Mouse (Mus musculus) limb, embryonic 15.5 days (tissue): ENCODE measurements at regions not wholly inside any gene's neighbourhood (a gene's known extent, or its start where the extent isn't known, plus 50 kb on each side); places are given as distances from the start of the nearest gene placed in this dataset.

Experiments used
- ATAC-seq: fragments of 200-750 bp; cut with Nextera tagmentation; 2 replicates; pipeline ENCODE4 v1.8.0; 2017; ENCODE audit warnings: low read depth, moderate TSS enrichment; ENCODE audit not compliant: insufficient number of reproducible peaks, low FRiP score, low TSS enrichment
- H3K27ac ChIP-seq: fragments of 300-500 bp; sonication (generic); 2 replicates; pipeline ENCODE4 v1.5.1; 2015; ENCODE audit warnings: moderate library complexity, mild to moderate bottlenecking, inconsistent platforms
- H3K27me3 ChIP-seq: fragments of 300-500 bp; sonication (generic); 2 replicates; pipeline ENCODE4 v1.6.1; 2015; ENCODE audit warnings: inconsistent platforms
- H3K36me3 ChIP-seq: fragments of 300-500 bp; sonication (generic); 2 replicates; pipeline ENCODE4 v1.6.1; 2015; ENCODE audit warnings: inconsistent platforms
- H3K4me1 ChIP-seq: fragments of 300-500 bp; sonication (generic); 2 replicates; pipeline ENCODE4 v1.6.1; 2015; ENCODE audit warnings: inconsistent platforms
- H3K4me2 ChIP-seq: fragments of 300-500 bp; sonication (generic); 2 replicates; pipeline ENCODE4 v1.6.1; 2015; ENCODE audit warnings: mild to moderate bottlenecking, inconsistent platforms
- H3K4me3 ChIP-seq: fragments of 300-500 bp; sonication (generic); 2 replicates; pipeline ENCODE4 v1.5.1; 2015; ENCODE audit warnings: mild to moderate bottlenecking, inconsistent platforms
- H3K9ac ChIP-seq: fragments of 300-500 bp; sonication (generic); 2 replicates; pipeline ENCODE4 v1.6.1; 2015; ENCODE audit warnings: inconsistent platforms
- H3K9me3 ChIP-seq: fragments of 300-500 bp; sonication (generic); 2 replicates; pipeline ENCODE4 v1.6.1; 2016; ENCODE audit warnings: inconsistent platforms
- WGBS: fragments of 180-500 bp; shearing (Covaris S2); methylation state at CpG from one replicate; pipeline ENCODE4 v1.1.7; 2015; 5-methylcytosine and 5-hydroxymethylcytosine counted together

- no peak overlapping the region for H3K4me3 ChIP-seq
- WGBS = 88% methylated on average over 10 of the region's 10 CpGs
- H3K4me1 ChIP-seq = 0 out of 2 replicates have a peak, but pooled peaks cover 2% of the 10 kb centered on the region
- no peaks in the 10 kb centered on the region for H3K27me3 ChIP-seq
- no peak for ATAC-seq
- no peak overlapping the region for H3K9ac ChIP-seq
- no peak overlapping the region for H3K27ac ChIP-seq
- H3K9me3 ChIP-seq = no peaks in the 10 kb centered on the region
- H3K4me2 ChIP-seq = no peak overlapping the region
- H3K36me3 ChIP-seq = no peaks in the 10 kb centered on the region
Measured at GRCm38 (mm10) chr4:153742241-153742640, 214.8 kb upstream of the A430005L14Rik start.

DNA sequence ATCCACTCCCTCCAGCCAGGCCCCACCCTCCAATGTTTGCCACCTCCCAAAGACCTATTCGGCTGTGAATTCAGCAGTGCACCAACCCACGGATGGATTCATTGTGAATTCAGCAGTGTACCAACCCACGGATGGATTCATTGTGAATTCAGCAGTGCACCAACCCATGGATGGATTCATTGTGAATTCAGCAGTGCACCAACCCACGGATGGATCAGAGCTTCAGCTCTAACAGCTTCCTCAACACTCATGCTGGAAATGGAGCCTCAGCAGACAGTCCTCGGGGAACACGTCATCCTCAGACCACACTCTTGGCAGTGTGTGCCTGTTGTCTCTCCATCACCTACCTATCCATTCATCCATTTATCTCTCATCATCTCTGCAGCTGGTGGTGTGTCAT is 204.2 kb upstream of the A430005L14Rik start:
- Histone ChIP-seq H3K9ac (no peak overlapping the region), H3K4me3 (no peak overlapping the region), H3K9me3 (no peaks in the 10 kb centered on the region), H3K4me2 (no peak overlapping the region), H3K27ac (no peak overlapping the region), H3K4me1 (no peaks in the 10 kb centered on the region), H3K36me3 (no peaks in the 10 kb centered on the region), H3K27me3 (no peaks in the 10 kb centered on the region)
- 77% methylated on average over 6 of the region's 6 CpGs for WGBS
- ATAC-seq = no peak

DNA sequence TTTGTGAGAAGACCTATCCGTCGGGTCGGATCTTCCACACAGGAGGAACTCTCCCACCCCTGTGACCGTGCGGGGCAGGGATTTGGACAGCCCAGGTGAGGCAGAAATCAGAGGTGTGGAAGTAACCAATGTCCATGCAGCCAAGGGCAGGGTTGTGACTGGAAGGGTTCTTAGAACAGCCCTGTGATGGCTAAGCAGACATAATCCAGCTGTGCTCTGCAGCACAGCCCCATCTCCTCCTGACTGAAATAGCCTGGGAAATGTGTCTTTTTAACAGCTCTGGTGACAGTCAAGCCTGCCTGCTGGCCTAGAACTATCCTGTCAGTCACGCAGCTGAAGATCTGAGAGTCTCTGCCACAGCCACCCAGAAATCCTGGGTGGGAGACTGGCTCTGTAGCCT is 198.7 kb upstream of the A430005L14Rik start:
- Histone ChIP-seq H3K4me1 (no peaks in the 10 kb centered on the region), H3K4me3 (no peak overlapping the region), H3K9me3 (no peaks in the 10 kb centered on the region), H3K36me3 (no peaks in the 10 kb centered on the region), H3K4me2 (no peak overlapping the region), H3K27me3 (no peaks in the 10 kb centered on the region), H3K27ac (no peak overlapping the region), H3K9ac (no peak overlapping the region)
- WGBS = 86% methylated on average over 6 of the region's 6 CpGs
- 0 out of 2 replicates have a peak, but pooled peaks have one; percentile 14 for ATAC-seq

GRCm38 (mm10) chr4:153758781-153759180 is 198.3 kb upstream of the A430005L14Rik start:
- Histone ChIP-seq H3K27ac (no peak overlapping the region), H3K27me3 (no peaks in the 10 kb centered on the region), H3K36me3 (no peaks in the 10 kb centered on the region), H3K9ac (no peak overlapping the region), H3K4me2 (no peak overlapping the region), H3K9me3 (no peaks in the 10 kb centered on the region), H3K4me1 (no peaks in the 10 kb centered on the region), H3K4me3 (no peak overlapping the region)
- ATAC-seq = no peak
- WGBS = 59% methylated on average over 8 of the region's 8 CpGs

GRCm38 (mm10) chr4:153760934-153761333 is 196.1 kb upstream of the A430005L14Rik start:
- H3K27ac ChIP-seq = no peak overlapping the region
- no peaks in the 10 kb centered on the region for H3K36me3 ChIP-seq
- no peaks in the 10 kb centered on the region for H3K27me3 ChIP-seq
- H3K9ac ChIP-seq = no peak overlapping the region
- no peak for ATAC-seq
- H3K4me1 ChIP-seq = no peaks in the 10 kb centered on the region
- WGBS = 88% methylated on average over 4 of the region's 4 CpGs
- H3K4me2 ChIP-seq = no peak overlapping the region
- H3K9me3 ChIP-seq = no peaks in the 10 kb centered on the region
- no peak overlapping the region for H3K4me3 ChIP-seq

DNA sequence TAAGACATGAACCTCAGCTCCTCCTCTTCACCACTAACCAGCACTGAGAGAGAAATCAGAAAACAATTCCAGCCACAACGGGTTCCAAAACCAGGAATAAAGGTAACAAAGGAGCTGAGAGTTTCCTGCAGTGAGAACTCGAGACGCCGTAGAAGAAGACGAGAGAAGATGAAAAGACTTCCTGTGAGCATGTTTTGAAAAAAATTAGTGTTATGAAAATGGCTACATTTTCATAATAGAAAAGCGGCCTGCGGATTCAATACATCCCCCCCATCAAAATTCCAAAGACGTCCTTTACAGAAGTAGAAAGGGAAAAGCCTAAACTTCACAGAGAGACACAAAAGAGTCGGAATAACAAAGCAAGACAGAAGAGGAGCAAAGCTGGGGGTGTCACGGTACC is 193.6 kb upstream of the A430005L14Rik start:
- Histone ChIP-seq H3K4me3 (no peak overlapping the region), H3K4me2 (no peak overlapping the region), H3K36me3 (no peaks in the 10 kb centered on the region), H3K4me1 (no peaks in the 10 kb centered on the region), H3K27ac (no peak overlapping the region), H3K9ac (no peak overlapping the region), H3K27me3 (no peaks in the 10 kb centered on the region), H3K9me3 (no peaks in the 10 kb centered on the region)
- no peak for ATAC-seq
- 78% methylated on average over 10 of the region's 10 CpGs for whole genome bisulfite sequencing

DNA sequence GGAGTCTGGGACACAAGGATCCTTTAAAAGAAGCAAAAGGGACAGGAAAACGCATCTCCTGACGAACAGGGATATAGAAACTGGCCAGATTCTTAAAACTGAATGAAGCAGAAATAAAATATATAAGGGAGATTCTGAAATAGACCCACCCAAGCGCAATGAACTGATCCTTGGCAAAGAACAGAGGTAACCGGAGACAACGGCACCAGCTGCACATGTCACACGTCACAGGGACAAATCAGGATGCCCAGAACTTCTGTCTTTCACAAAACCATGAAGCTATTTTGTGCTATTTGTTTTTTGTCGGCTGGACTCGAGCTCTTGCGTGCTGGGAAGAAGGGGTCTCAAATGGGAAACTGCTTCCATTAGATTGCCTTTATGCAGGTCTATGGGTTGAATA is 189.3 kb upstream of the A430005L14Rik start:
- Histone ChIP-seq H3K27me3 (no peaks in the 10 kb centered on the region), H3K27ac (no peak overlapping the region), H3K4me2 (no peak overlapping the region), H3K36me3 (no peaks in the 10 kb centered on the region), H3K4me1 (no peaks in the 10 kb centered on the region), H3K9me3 (no peaks in the 10 kb centered on the region), H3K9ac (no peak overlapping the region), H3K4me3 (no peak overlapping the region)
- no peak for ATAC-seq
- WGBS = 78% methylated on average over 9 of the region's 9 CpGs

DNA sequence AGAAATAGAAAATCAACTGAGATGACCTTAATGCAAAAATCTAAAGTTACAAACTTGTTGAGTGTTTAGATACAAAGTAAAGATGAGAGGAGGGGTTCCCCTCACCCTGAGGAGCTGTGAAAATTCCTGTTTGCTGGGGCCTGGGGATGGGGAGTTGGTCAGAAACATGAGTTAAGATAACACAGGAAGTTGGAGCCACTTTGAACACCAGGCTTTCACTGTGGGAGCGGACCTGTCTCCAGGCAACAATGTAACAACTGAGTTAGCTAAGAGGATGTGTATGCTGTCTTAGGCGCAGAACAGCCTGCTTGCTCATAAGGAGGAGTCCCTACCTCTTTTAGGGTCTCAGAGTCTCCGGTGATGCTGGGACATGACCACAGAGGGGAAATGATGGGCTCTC is 188.7 kb upstream of the A430005L14Rik start:
- H3K27me3 ChIP-seq = no peaks in the 10 kb centered on the region
- no peak overlapping the region for H3K4me2 ChIP-seq
- H3K36me3 ChIP-seq = no peaks in the 10 kb centered on the region
- no peak for ATAC-seq
- WGBS = 68% methylated on average over 3 of the region's 3 CpGs
- no peak overlapping the region for H3K9ac ChIP-seq
- no peak overlapping the region for H3K27ac ChIP-seq
- no peak overlapping the region for H3K4me3 ChIP-seq
- H3K9me3 ChIP-seq = no peaks in the 10 kb centered on the region
- H3K4me1 ChIP-seq = no peaks in the 10 kb centered on the region

DNA sequence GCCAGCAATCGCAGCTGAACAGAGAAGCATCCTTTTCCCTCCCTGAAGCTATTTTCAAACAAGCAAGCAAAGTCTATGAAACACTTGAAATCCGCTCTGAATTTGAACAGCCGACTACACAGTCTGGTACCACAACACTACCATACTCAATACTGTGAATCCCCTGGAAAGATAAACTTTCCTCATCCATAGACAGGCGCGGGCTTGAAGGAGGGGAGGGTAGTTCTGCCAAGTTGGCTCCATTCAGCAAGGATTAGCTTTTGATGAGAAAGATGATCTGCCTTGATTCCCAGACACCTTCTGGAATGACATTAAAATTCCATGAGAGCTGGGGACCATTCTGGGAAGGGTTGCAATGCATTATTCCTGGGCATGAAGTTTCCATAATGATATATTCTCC is 186.4 kb upstream of the A430005L14Rik start:
- Histone ChIP-seq H3K4me3 (no peak overlapping the region), H3K9ac (no peak overlapping the region), H3K4me1 (no peaks in the 10 kb centered on the region), H3K4me2 (no peak overlapping the region), H3K9me3 (no peaks in the 10 kb centered on the region), H3K27ac (no peak overlapping the region), H3K36me3 (no peaks in the 10 kb centered on the region), H3K27me3 (no peaks in the 10 kb centered on the region)
- 74% methylated on average over 5 of the region's 5 CpGs for WGBS
- ATAC-seq = no peak

- Histone ChIP-seq H3K4me2 (no peak overlapping the region), H3K27ac (no peak overlapping the region), H3K4me3 (no peak overlapping the region), H3K9me3 (no peaks in the 10 kb centered on the region), H3K4me1 (no peaks in the 10 kb centered on the region), H3K36me3 (no peaks in the 10 kb centered on the region), H3K9ac (no peak overlapping the region), H3K27me3 (no peaks in the 10 kb centered on the region)
- ATAC-seq = no peak
- 68% methylated on average over 2 of the region's 2 CpGs for WGBS
Measured at GRCm38 (mm10) chr4:153780501-153780900, 176.5 kb upstream of the A430005L14Rik start.

- Histone ChIP-seq H3K9ac (no peak overlapping the region), H3K27ac (no peak overlapping the region), H3K4me1 (no peaks in the 10 kb centered on the region), H3K4me2 (no peak overlapping the region), H3K27me3 (no peaks in the 10 kb centered on the region), H3K9me3 (no peaks in the 10 kb centered on the region), H3K36me3 (no peaks in the 10 kb centered on the region), H3K4me3 (no peak overlapping the region)
- 76% methylated on average over 7 of the region's 7 CpGs for WGBS
- no peak for ATAC-seq
Measured at GRCm38 (mm10) chr4:153781271-153781670, 175.8 kb upstream of the A430005L14Rik start.

GRCm38 (mm10) chr4:153781981-153782521 is 175.0 kb upstream of the A430005L14Rik start:
- Histone ChIP-seq H3K27me3 (no peaks in the 10 kb centered on the region), H3K4me1 (no peaks in the 10 kb centered on the region), H3K9me3 (no peaks in the 10 kb centered on the region), H3K27ac (no peak overlapping the region), H3K9ac (no peak overlapping the region), H3K36me3 (no peaks in the 10 kb centered on the region), H3K4me3 (no peak overlapping the region), H3K4me2 (no peak overlapping the region)
- no peak for ATAC-seq
- 80% methylated on average over 10 of the region's 10 CpGs for WGBS

GRCm38 (mm10) chr4:153784401-153784800 is 172.6 kb upstream of the A430005L14Rik start:
- Histone ChIP-seq H3K27me3 (0 out of 2 replicates have a peak, but pooled peaks cover 4% of the 10 kb centered on the region), H3K36me3 (no peaks in the 10 kb centered on the region), H3K4me2 (no peak overlapping the region), H3K4me1 (no peaks in the 10 kb centered on the region), H3K27ac (no peak overlapping the region), H3K4me3 (no peak overlapping the region), H3K9me3 (no peaks in the 10 kb centered on the region), H3K9ac (no peak overlapping the region)
- no peak for ATAC-seq
- WGBS = 87% methylated on average over 11 of the region's 11 CpGs
